In genomic region chr9:32758280-32758905, GRCm38 (mm10) we compare ENCODE assay signal across 21 mouse cellular contexts.
DNase-seq lines count a peak whose midpoint lies in the region; ATAC-seq and TF ChIP-seq lines count a peak whose summit lies in the region.
"Had no signal": no experiment of that assay in that cellular context is flagged by ENCODE, and none has a peak within 500 bp of the region (broad histone marks: within the 10 kb centered on the region; RNA-seq: fewer than 3 reads in every experiment).

No protein-coding gene starts in this region.

- no peaks in the 10 kb centered on the region for H3K27me3 ChIP-seq in thymus, adult 2 months (ENCODE audit: control insufficient read depth, insufficient read depth, low read length)
- H3K27me3 ChIP-seq in embryonic facial prominence, embryonic 12.5 days, result no peaks in the 10 kb centered on the region
- no peaks in the 10 kb centered on the region for H3K27me3 ChIP-seq in limb, embryonic 10.5 days (ENCODE audit: low read depth, poor library complexity, severe bottlenecking)
- H3K27me3 ChIP-seq: heart, embryonic 15.5 days; liver, embryonic 13.5 days; Patski had no signal

- no peak for TF ChIP-seq POLR2A in thymus, adult 2 months (IDR thresholded peaks at IDR 0.05; ENCODE audit: control insufficient read depth, extremely low read depth, insufficient read depth, low read length, poor library complexity)

- WGBS in thymus, adult 2 months, result 78% methylated on average over 5 of the region's 5 CpGs
- WGBS in embryonic facial prominence, embryonic 12.5 days, result 55% methylated on average over 5 of the region's 5 CpGs
- WGBS in limb, embryonic 10.5 days, result 85% methylated on average over 5 of the region's 5 CpGs

- H3K36me3 ChIP-seq in thymus, adult 2 months (ENCODE audit: control insufficient read depth, insufficient read depth, low read length), result peaks cover 50% of the 10 kb centered on the region
- 0 out of 2 replicates have a peak, but pooled peaks cover 4% of the 10 kb centered on the region for H3K36me3 ChIP-seq in embryonic facial prominence, embryonic 12.5 days
- peaks cover 34% of the 10 kb centered on the region for H3K36me3 ChIP-seq in limb, embryonic 10.5 days
- H3K36me3 ChIP-seq: liver, embryonic 13.5 days had no signal

- no peak overlapping the region for H3K4me2 ChIP-seq in embryonic facial prominence, embryonic 12.5 days (replicated peaks)
- H3K4me2 ChIP-seq: heart, embryonic 15.5 days; liver, embryonic 13.5 days; lung, embryonic 14.5 days had no signal

- ATAC-seq in embryonic facial prominence, embryonic 12.5 days (ENCODE audit: insufficient number of reproducible peaks, insufficient read depth, low FRiP score, low TSS enrichment), result no peak
- ATAC-seq: forebrain, embryonic 16.5 days; hindbrain, embryonic 16.5 days; midbrain, embryonic 16.5 days; Patski had no signal

- H3K27ac ChIP-seq in thymus, adult 2 months (ENCODE audit: control insufficient read depth, insufficient read depth, low read length), result peak overlapping the region; percentile 15; the same call in 1 of the 2 replicates
- H3K27ac ChIP-seq in embryonic facial prominence, embryonic 12.5 days, result 0 out of 2 replicates have a peak overlapping the region, but pooled peaks have one; percentile 36
- H3K27ac ChIP-seq in limb, embryonic 10.5 days, result peak overlapping the region; percentile 58
- H3K27ac ChIP-seq: heart, embryonic 15.5 days; kidney, postnatal 0 days; liver, embryonic 13.5 days had no signal

- peak; percentile 6 for DNase-seq in thymus, adult 2 months
- DNase-seq in thymus, postnatal 14 days, result no peak
- no peak for DNase-seq in limb, embryonic 10.5 days (ENCODE audit: low spot score)
- no peak for DNase-seq in right cerebral cortex, postnatal 36 days (ENCODE audit: low spot score in 2 of 2)
- no peak for DNase-seq in layer of hippocampus, postnatal 10 days (ENCODE audit: low spot score in 2 of 2)
- no peak for DNase-seq in cerebellum, adult 9-11 months
- DNase-seq: adrenal gland, postnatal 10 days; B cell, adult 2 months; cerebellum, postnatal 10 days; heart, postnatal 4 days; kidney, adult 11 months; liver, embryonic 13.5 days; lung, embryonic 14.5 days; lung, postnatal 36 days had no signal

- TF ChIP-seq CTCF in thymus, adult 2 months (IDR thresholded peaks at IDR 0.05; ENCODE audit: borderline replicate concordance, control insufficient read depth, extremely low read depth, insufficient read depth, low read length, poor library complexity), result no peak

- H3K9me3 ChIP-seq in embryonic facial prominence, embryonic 12.5 days, result no peaks in the 10 kb centered on the region
- no peaks in the 10 kb centered on the region for H3K9me3 ChIP-seq in limb, embryonic 10.5 days (replicated peaks)
- H3K9me3 ChIP-seq: heart, embryonic 15.5 days; liver, embryonic 13.5 days had no signal

- no peak overlapping the region for H3K4me3 ChIP-seq in thymus, adult 2 months (ENCODE audit: control insufficient read depth, insufficient read depth, low read length)
- H3K4me3 ChIP-seq in embryonic facial prominence, embryonic 12.5 days, result no peak overlapping the region
- H3K4me3 ChIP-seq in limb, embryonic 10.5 days, result no peak overlapping the region
- H3K4me3 ChIP-seq: heart, embryonic 15.5 days; liver, embryonic 13.5 days had no signal

- H3K4me1 ChIP-seq in thymus, adult 2 months (replicated peaks; ENCODE audit: control insufficient read depth, insufficient read depth, low read length), result peaks cover 7% of the 10 kb centered on the region
- H3K4me1 ChIP-seq in embryonic facial prominence, embryonic 12.5 days, result peaks cover 13% of the 10 kb centered on the region
- H3K4me1 ChIP-seq in limb, embryonic 10.5 days, result peaks cover 15% of the 10 kb centered on the region
- H3K4me1 ChIP-seq: liver, embryonic 13.5 days had no signal

- no peak overlapping the region for H3K9ac ChIP-seq in embryonic facial prominence, embryonic 12.5 days
- H3K9ac ChIP-seq: heart, embryonic 15.5 days; liver, embryonic 13.5 days; lung, embryonic 14.5 days had no signal
